25 mouse cellular contexts compared by ENCODE assay signal in genomic region chr1:32805890-32806630, GRCm38 (mm10).
DNase-seq lines count a peak whose midpoint lies in the region; ATAC-seq lines count a peak whose summit lies in the region.
"Had no signal": no experiment of that assay in that cellular context is flagged by ENCODE, and none has a peak within 500 bp of the region (broad histone marks: within the 10 kb centered on the region; RNA-seq: fewer than 3 reads in every experiment).

No protein-coding gene starts in this region.

- H3K4me1 ChIP-seq in hindbrain, embryonic 12.5 days: no peaks in the 10 kb centered on the region
- H3K4me1 ChIP-seq in hindbrain, embryonic 16.5 days (ENCODE audit: control insufficient read depth, insufficient read depth, low read depth, low read length): no peaks in the 10 kb centered on the region
- no peaks in the 10 kb centered on the region for H3K4me1 ChIP-seq in midbrain, embryonic 14.5 days (ENCODE audit: control insufficient read depth, insufficient read depth, low read length)
- H3K4me1 ChIP-seq in midbrain, embryonic 11.5 days (ENCODE audit: control insufficient read depth, insufficient read depth, low read length): no peaks in the 10 kb centered on the region
- H3K4me1 ChIP-seq: embryonic facial prominence, embryonic 15.5 days had no signal

- H3K27ac ChIP-seq in hindbrain, embryonic 12.5 days: no peak overlapping the region
- H3K27ac ChIP-seq in hindbrain, embryonic 16.5 days (ENCODE audit: low read depth, low read length): no peak overlapping the region
- H3K27ac ChIP-seq in midbrain, embryonic 14.5 days (replicated peaks; ENCODE audit: low read depth, low read length): no peak overlapping the region
- no peak overlapping the region for H3K27ac ChIP-seq in midbrain, embryonic 11.5 days (ENCODE audit: low read depth, low read length)
- H3K27ac ChIP-seq: embryonic facial prominence, embryonic 15.5 days; gastrocnemius, adult 2 months had no signal

- peak; percentile 40; the same call in 1 of the 2 replicates for ATAC-seq in hindbrain, embryonic 12.5 days (ENCODE audit: low FRiP score)
- ATAC-seq in hindbrain, embryonic 16.5 days: no peak
- ATAC-seq in midbrain, embryonic 14.5 days (ENCODE audit: low FRiP score, low TSS enrichment): no peak
- ATAC-seq in midbrain, embryonic 11.5 days (ENCODE audit: low FRiP score): no peak
- ATAC-seq: forebrain, embryonic 14.5 days; forebrain, postnatal 0 days; intestine, postnatal 0 days had no signal

- 72% methylated on average over 6 of the region's 6 CpGs for WGBS in hindbrain, embryonic 12.5 days
- WGBS in hindbrain, embryonic 16.5 days: 59% methylated on average over 6 of the region's 6 CpGs
- 85% methylated on average over 6 of the region's 6 CpGs for WGBS in midbrain, embryonic 14.5 days
- WGBS in midbrain, embryonic 11.5 days: 88% methylated on average over 6 of the region's 6 CpGs

- DNase-seq in midbrain, embryonic 14.5 days: peak; percentile 19
- DNase-seq in midbrain, embryonic 11.5 days (ENCODE audit: low spot score, missing footprints): no peak
- DNase-seq in retina, postnatal 1 day: peak; percentile 78
- no peak for DNase-seq in cerebellum, postnatal 25 days
- DNase-seq: adrenal gland, adult 2 months; adrenal gland, postnatal 36 days; B cell, adult 2 months; cerebellum, adult 11 months; cerebellum, adult 2 months; cerebellum, adult 9-11 months; cerebellum, postnatal 36 days; embryo, embryonic 11 days; forebrain, postnatal 0 days; gastrocnemius, adult 2 months; gastrocnemius, postnatal 14 days; heart, adult 11 months; kidney, adult 2 months had no signal

- no peak overlapping the region for H3K4me3 ChIP-seq in hindbrain, embryonic 12.5 days
- H3K4me3 ChIP-seq in hindbrain, embryonic 16.5 days (ENCODE audit: low read length): no peak overlapping the region
- H3K4me3 ChIP-seq in midbrain, embryonic 14.5 days (replicated peaks; ENCODE audit: low read depth, low read length): no peak overlapping the region
- no peak overlapping the region for H3K4me3 ChIP-seq in midbrain, embryonic 11.5 days (ENCODE audit: low read depth, low read length)
- H3K4me3 ChIP-seq: embryonic facial prominence, embryonic 15.5 days; gastrocnemius, adult 2 months had no signal

- no peak overlapping the region for H3K9ac ChIP-seq in hindbrain, embryonic 12.5 days
- no peak overlapping the region for H3K9ac ChIP-seq in hindbrain, embryonic 16.5 days (ENCODE audit: low read depth, low read length)
- no peak overlapping the region for H3K9ac ChIP-seq in midbrain, embryonic 14.5 days (replicated peaks; ENCODE audit: low read length)
- H3K9ac ChIP-seq in midbrain, embryonic 11.5 days (ENCODE audit: low read length): no peak overlapping the region
- H3K9ac ChIP-seq: embryonic facial prominence, embryonic 15.5 days; forebrain, postnatal 0 days had no signal

- H3K36me3 ChIP-seq in hindbrain, embryonic 12.5 days: no peaks in the 10 kb centered on the region
- H3K36me3 ChIP-seq in hindbrain, embryonic 16.5 days (ENCODE audit: control insufficient read depth, insufficient read depth, low read length): no peaks in the 10 kb centered on the region
- no peaks in the 10 kb centered on the region for H3K36me3 ChIP-seq in midbrain, embryonic 14.5 days (ENCODE audit: control insufficient read depth, insufficient read depth, low read length)
- H3K36me3 ChIP-seq in midbrain, embryonic 11.5 days (ENCODE audit: control insufficient read depth, insufficient read depth, low read length): no peaks in the 10 kb centered on the region
- H3K36me3 ChIP-seq: embryonic facial prominence, embryonic 15.5 days; G1E had no signal

- no peak overlapping the region for H3K4me2 ChIP-seq in hindbrain, embryonic 12.5 days (replicated peaks)
- no peak overlapping the region for H3K4me2 ChIP-seq in hindbrain, embryonic 16.5 days (ENCODE audit: low read length)
- no peak overlapping the region for H3K4me2 ChIP-seq in midbrain, embryonic 14.5 days (ENCODE audit: low read length)
- H3K4me2 ChIP-seq in midbrain, embryonic 11.5 days: no peak overlapping the region
- H3K4me2 ChIP-seq: embryonic facial prominence, embryonic 15.5 days; heart, embryonic 11.5 days had no signal

- H3K27me3 ChIP-seq in hindbrain, embryonic 12.5 days: no peaks in the 10 kb centered on the region
- no peaks in the 10 kb centered on the region for H3K27me3 ChIP-seq in hindbrain, embryonic 16.5 days (replicated peaks; ENCODE audit: control insufficient read depth, insufficient read depth, low read length)
- no peaks in the 10 kb centered on the region for H3K27me3 ChIP-seq in midbrain, embryonic 14.5 days (ENCODE audit: control insufficient read depth, insufficient read depth, low read length)
- no peaks in the 10 kb centered on the region for H3K27me3 ChIP-seq in midbrain, embryonic 11.5 days (ENCODE audit: control insufficient read depth, insufficient read depth, low read length)
- H3K27me3 ChIP-seq: CH12.LX; embryonic facial prominence, embryonic 15.5 days had no signal

- no peaks in the 10 kb centered on the region for H3K9me3 ChIP-seq in hindbrain, embryonic 12.5 days (replicated peaks)
- no peaks in the 10 kb centered on the region for H3K9me3 ChIP-seq in hindbrain, embryonic 16.5 days (ENCODE audit: control insufficient read depth, low read length)
- no peaks in the 10 kb centered on the region for H3K9me3 ChIP-seq in midbrain, embryonic 14.5 days (ENCODE audit: control insufficient read depth, low read length)
- H3K9me3 ChIP-seq in midbrain, embryonic 11.5 days (ENCODE audit: control insufficient read depth, low read length): no peaks in the 10 kb centered on the region
- H3K9me3 ChIP-seq: embryonic facial prominence, embryonic 15.5 days; G1E had no signal

Comparison
In these comparisons a context has a peak if more than half of its experiments do, and no peak if none do; other contexts are left out.
1. DNase-seq: peak in midbrain, embryonic 14.5 days (single experiment) and retina, postnatal 1 day (single experiment); none in midbrain, embryonic 11.5 days (single experiment) and cerebellum, postnatal 25 days (0 of 2).